Comparison of ENCODE assay signal across 8 mouse cellular contexts in genomic region chr14:118089806-118090392, GRCm38 (mm10). TPM values are rescaled to one million over a fixed set of nuclear protein-coding genes. Genes with fewer than 3 reads are reported as not detected.
DNase-seq lines count a peak whose midpoint lies in the region; ATAC-seq and TF ChIP-seq lines count a peak whose summit lies in the region.

No protein-coding gene starts in this region.

- peaks cover 17% of the 10 kb centered on the region for H3K4me1 ChIP-seq in erythroblast, embryonic 14.5 days (ENCODE audit: control insufficient read depth)
- peaks cover 5% of the 10 kb centered on the region for H3K4me1 ChIP-seq in embryonic facial prominence, embryonic 13.5 days
- H3K4me1 ChIP-seq in limb, embryonic 10.5 days = 0 out of 2 replicates have a peak, but pooled peaks cover 5% of the 10 kb centered on the region
- H3K4me1 ChIP-seq in midbrain, postnatal 0 days (ENCODE audit: insufficient read depth, low read length) = no peaks in the 10 kb centered on the region

- peak overlapping the region; percentile 71; the same call in 1 of the 2 replicates for H3K27ac ChIP-seq in embryonic facial prominence, embryonic 13.5 days
- peak overlapping the region; percentile 73 for H3K27ac ChIP-seq in limb, embryonic 10.5 days
- peak overlapping the region; percentile 62 for H3K27ac ChIP-seq in midbrain, postnatal 0 days (ENCODE audit: low read depth, low read length)

- no peaks in the 10 kb centered on the region for H3K36me3 ChIP-seq in erythroblast, embryonic 14.5 days (ENCODE audit: control insufficient read depth)
- H3K36me3 ChIP-seq in embryonic facial prominence, embryonic 13.5 days = no peaks in the 10 kb centered on the region
- no peaks in the 10 kb centered on the region for H3K36me3 ChIP-seq in limb, embryonic 10.5 days
- H3K36me3 ChIP-seq in midbrain, postnatal 0 days (ENCODE audit: insufficient read depth, low read length) = no peaks in the 10 kb centered on the region

- ATAC-seq in erythroblast, adult 5-6 weeks (replicated peaks; ENCODE audit: low FRiP score, poor library complexity, severe bottlenecking) = no peak
- peak; percentile 47 for ATAC-seq in CD4-positive, CD25-positive, alpha-beta regulatory T cell, adult 4 months
- 0 out of 2 replicates have a peak, but pooled peaks have one; percentile 9 for ATAC-seq in embryonic facial prominence, embryonic 13.5 days (ENCODE audit: insufficient number of reproducible peaks, insufficient read depth, low FRiP score, low TSS enrichment, low read depth)
- peak; percentile 44 for ATAC-seq in midbrain, postnatal 0 days (ENCODE audit: low FRiP score)

- peak overlapping the region; percentile 77 for H3K4me3 ChIP-seq in erythroblast, embryonic 14.5 days (replicated peaks)
- H3K4me3 ChIP-seq in embryonic facial prominence, embryonic 13.5 days = peak overlapping the region; percentile 69
- H3K4me3 ChIP-seq in limb, embryonic 10.5 days = peak overlapping the region; percentile 69
- H3K4me3 ChIP-seq in midbrain, postnatal 0 days (ENCODE audit: low read depth, low read length) = peak overlapping the region; percentile 62

- no peak for DNase-seq in limb, embryonic 10.5 days (ENCODE audit: low spot score)
- DNase-seq in midbrain, postnatal 0 days (ENCODE audit: low spot score) = peak; percentile 42
- DNase-seq in left cerebral cortex, adult 9 months (ENCODE audit: low spot score in 2 of 2) = no peak
- no peak for DNase-seq in cerebellum, postnatal 14 days

- H3K9me3 ChIP-seq in erythroblast, embryonic 14.5 days (ENCODE audit: control insufficient read depth, low read length) = no peaks in the 10 kb centered on the region
- no peaks in the 10 kb centered on the region for H3K9me3 ChIP-seq in embryonic facial prominence, embryonic 13.5 days
- no peaks in the 10 kb centered on the region for H3K9me3 ChIP-seq in limb, embryonic 10.5 days (replicated peaks)
- no peaks in the 10 kb centered on the region for H3K9me3 ChIP-seq in midbrain, postnatal 0 days (ENCODE audit: low read length)

- H3K27me3 ChIP-seq in erythroblast, embryonic 14.5 days (ENCODE audit: control insufficient read depth) = peaks cover 4% of the 10 kb centered on the region; the same call in 1 of the 2 replicates
- H3K27me3 ChIP-seq in embryonic facial prominence, embryonic 13.5 days = peaks cover 8% of the 10 kb centered on the region; the same call in 1 of the 2 replicates
- H3K27me3 ChIP-seq in limb, embryonic 10.5 days (ENCODE audit: low read depth, poor library complexity, severe bottlenecking) = peaks cover 30% of the 10 kb centered on the region; the same call in 1 of the 2 replicates
- H3K27me3 ChIP-seq in midbrain, postnatal 0 days (ENCODE audit: insufficient read depth, low read length) = no peaks in the 10 kb centered on the region

- no peak; the same call in 1 of the 2 replicates for TF ChIP-seq CTCF in midbrain, postnatal 0 days (IDR thresholded peaks at IDR 0.05)

- H3K4me2 ChIP-seq in embryonic facial prominence, embryonic 13.5 days = peak overlapping the region; percentile 71
- peak overlapping the region; percentile 73 for H3K4me2 ChIP-seq in midbrain, postnatal 0 days (ENCODE audit: low read depth, low read length, poor library complexity, severe bottlenecking)

- WGBS in embryonic facial prominence, embryonic 13.5 days = under 1% methylated on average over 18 of the region's 18 CpGs
- WGBS in limb, embryonic 10.5 days = under 1% methylated on average over 18 of the region's 18 CpGs
- under 1% methylated on average over 18 of the region's 18 CpGs for WGBS in midbrain, postnatal 0 days

- peak overlapping the region; percentile 66 for H3K9ac ChIP-seq in embryonic facial prominence, embryonic 13.5 days
- peak overlapping the region; percentile 64 for H3K9ac ChIP-seq in midbrain, postnatal 0 days (replicated peaks; ENCODE audit: low read length, poor library complexity, severe bottlenecking)

RNA-seq across cellular contexts. Expression of gene Dct, which starts 37.9 kb away (rescaled TPM):
- polyA plus RNA-seq in erythroblast, embryonic 14.5 days (2012) = 0.02 TPM in 1 of 2 replicates, not detected in the other
- total RNA-seq in erythroblast, adult 5-6 weeks (2015; ENCODE audit: low replicate concordance) = 0.38 TPM in 1 of 2 replicates, not detected in the other
- total RNA-seq in erythroblast, adult 5-6 weeks (2017; ENCODE audit: low replicate concordance) = 0.09 and 0.42 TPM in 2 replicates
- polyA plus RNA-seq in CD4-positive, CD25-positive, alpha-beta regulatory T cell, adult 4 months (2017; shearing (Covaris generic)) = under 1 TPM in 1 of 2 experiments, not detected in 1; 0.36 TPM
- polyA plus RNA-seq in embryonic facial prominence, embryonic 13.5 days (2015; fragmentation: Nextera tagmentation; extraction: Ambion mirVana) = 6.8 and 7.5 TPM in 2 replicates
- polyA plus RNA-seq in limb, embryonic 10.5 days (2016; fragmentation: Nextera tagmentation; extraction: Ambion mirVana) = 1.6 and 2.2 TPM in 2 replicates
- total RNA-seq in midbrain, postnatal 0 days (2014; rRNA removed) = 0.49 TPM in 1 of 2 replicates, not detected in the other
- 0.44 and 0.63 TPM in 2 replicates for polyA plus RNA-seq in midbrain, postnatal 0 days (2015; fragmentation: Nextera tagmentation; extraction: Ambion mirVana)

RNA-seq across cellular contexts. Expression of gene Tgds, which starts 42.7 kb away (rescaled TPM):
- 0.27 TPM in 1 of 2 replicates, not detected in the other for polyA plus RNA-seq in erythroblast, embryonic 14.5 days (2012)
- total RNA-seq in erythroblast, adult 5-6 weeks (2015; ENCODE audit: low replicate concordance) = 3.3 and 5.6 TPM in 2 replicates
- total RNA-seq in erythroblast, adult 5-6 weeks (2017; ENCODE audit: low replicate concordance) = 3.2 and 10.6 TPM in 2 replicates
- 10 to 100 TPM; 29.4 to 37.5 TPM for polyA plus RNA-seq in CD4-positive, CD25-positive, alpha-beta regulatory T cell, adult 4 months (2017; shearing (Covaris generic))
- polyA plus RNA-seq in embryonic facial prominence, embryonic 13.5 days (2015; fragmentation: Nextera tagmentation; extraction: Ambion mirVana) = 35.2 and 39.5 TPM in 2 replicates
- 32.5 and 36.0 TPM in 2 replicates for polyA plus RNA-seq in limb, embryonic 10.5 days (2016; fragmentation: Nextera tagmentation; extraction: Ambion mirVana)
- total RNA-seq in midbrain, postnatal 0 days (2014; rRNA removed) = 4.3 and 7.4 TPM in 2 replicates
- polyA plus RNA-seq in midbrain, postnatal 0 days (2015; fragmentation: Nextera tagmentation; extraction: Ambion mirVana) = 7.3 and 9.0 TPM in 2 replicates

RNA-seq across cellular contexts. Expression of gene Gpr180, which starts 47.1 kb away (rescaled TPM):
- polyA plus RNA-seq in erythroblast, embryonic 14.5 days (2012) = 0.04 and 0.07 TPM in 2 replicates
- 6.1 TPM in 1 of 2 replicates, not detected in the other for total RNA-seq in erythroblast, adult 5-6 weeks (2015; ENCODE audit: low replicate concordance)
- total RNA-seq in erythroblast, adult 5-6 weeks (2017; ENCODE audit: low replicate concordance) = 1.3 and 2.0 TPM in 2 replicates
- 1 to 10 TPM; 5.2 to 5.8 TPM for polyA plus RNA-seq in CD4-positive, CD25-positive, alpha-beta regulatory T cell, adult 4 months (2017; shearing (Covaris generic))
- polyA plus RNA-seq in embryonic facial prominence, embryonic 13.5 days (2015; fragmentation: Nextera tagmentation; extraction: Ambion mirVana) = 61.1 and 63.7 TPM in 2 replicates
- polyA plus RNA-seq in limb, embryonic 10.5 days (2016; fragmentation: Nextera tagmentation; extraction: Ambion mirVana) = 43.0 and 49.6 TPM in 2 replicates
- 43.7 and 62.3 TPM in 2 replicates for total RNA-seq in midbrain, postnatal 0 days (2014; rRNA removed)
- polyA plus RNA-seq in midbrain, postnatal 0 days (2015; fragmentation: Nextera tagmentation; extraction: Ambion mirVana) = 49.3 and 51.6 TPM in 2 replicates
